Mouse (Mus musculus) G1E (cell line): ENCODE data around the gene D430041D05Rik. TPM values are rescaled to one million over a fixed set of nuclear protein-coding genes. Genes with fewer than 3 reads are reported as not detected.

Source experiments
- ATAC-seq: 2 replicates; pipeline ENCODE4 v1.8.0; 2016; ENCODE audit warnings: mild to moderate bottlenecking; ENCODE audit not compliant: insufficient number of reproducible peaks, poor library complexity, low FRiP score, severe bottlenecking; ENCODE audit errors: extremely low read depth
- DNase-seq: peaks from one replicate; pipeline ENCODE4 v3.0.0; 2012; ENCODE audit warnings: low spot score
- H3K27me3 ChIP-seq: 2 replicates; pipeline ENCODE4 v1.6.1; 2012; ENCODE audit warnings: mild to moderate bottlenecking, low read length, inconsistent platforms; ENCODE audit not compliant: insufficient read depth
- H3K36me3 ChIP-seq: replicated peaks from 2 replicates; pipeline ENCODE3; 2012; ENCODE audit warnings: mild to moderate bottlenecking, inconsistent platforms
- H3K4me1 ChIP-seq: 2 replicates; pipeline ENCODE4 v1.6.1; 2012; ENCODE audit warnings: low read depth, low read length, inconsistent platforms, mixed read lengths; ENCODE audit not compliant: insufficient read depth
- H3K4me3 ChIP-seq: 2 replicates; pipeline ENCODE4 v1.5.1; 2012; ENCODE audit warnings: low read depth, mild to moderate bottlenecking, inconsistent platforms, low read length, moderate library complexity, mixed read lengths
- H3K9me3 ChIP-seq: replicated peaks from 2 replicates; pipeline ENCODE4 v1.6.1; 2012; ENCODE audit warnings: inconsistent platforms
- CTCF ChIP-seq: IDR thresholded peaks from 2 replicates; pipeline ENCODE4 v1.5.1; 2012; ENCODE audit warnings: low read depth, low read length, inconsistent platforms, mixed read lengths
- GATA1 ChIP-seq: IDR thresholded peaks from 2 replicates; pipeline ENCODE4 v1.6.1; 2012; ENCODE audit warnings: borderline replicate concordance, low read length, inconsistent platforms, mixed read lengths
- GATA2 ChIP-seq: IDR thresholded peaks from 2 replicates; pipeline ENCODE4 v1.6.1; 2012; ENCODE audit warnings: low read depth, low read length, inconsistent platforms, borderline replicate concordance
- POLR2AphosphoS5 ChIP-seq: IDR thresholded peaks from 2 replicates; pipeline ENCODE4 v1.6.1; 2012; ENCODE audit warnings: low read depth, low read length, inconsistent platforms; ENCODE audit not compliant: insufficient replicate concordance
- TAL1 ChIP-seq: conservative IDR thresholded peaks from 2 replicates; pipeline ENCODE4 v1.6.1; 2012; ENCODE audit warnings: low read depth, low read length, inconsistent platforms, mixed read lengths
- polyA plus RNA-seq: library from polyadenylated mRNA; stranded (reverse); fragments of >175 nt; gene quantifications from 2 replicates; pipeline ENCODE4 v1.2.3, GENCODE M21; 2012
- total RNA-seq, 2 experiments: library from RNA; stranded (forward) in 1 of 2; stranded (reverse) in 1 of 2; fragments of 200-1000 nt in 1 of 2; fragments of >200 nt in 1 of 2; fragmentation: Nextera tagmentation in 1 of 2; gene quantifications; 2 replicates each; pipeline ENCODE4 v1.2.3; 2014 to 2017

Gene D430041D05Rik
- total and polyA plus RNA-seq, 3 experiments = 0.01 to 0.22 TPM; not detected in 1

- TF ChIP-seq TAL1 (no peak), GATA1 (no peak), GATA2 (no peak), POLR2AphosphoS5 (no peak), CTCF (no peak)
- ATAC-seq (peak; percentile 88), DNase-seq (peak; percentile 50)
- H3K36me3 ChIP-seq = no peaks in the 10 kb centered on the region
- H3K9me3 ChIP-seq = no peaks in the 10 kb centered on the region
- H3K4me1 ChIP-seq = peaks cover 17% of the 10 kb centered on the region
- peaks cover 30% of the 10 kb centered on the region for H3K27me3 ChIP-seq
- no peak overlapping the region for H3K4me3 ChIP-seq
Measured at GRCm38 (mm10) chr2:104145983-104146382, 264.8 kb downstream of the D430041D05Rik start.

GRCm38 (mm10) chr2:104144004-104144403 lies 266.8 kb downstream of the D430041D05Rik start:
- DNase-seq (no peak), ATAC-seq (no peak)
- Histone ChIP-seq H3K9me3 (no peaks in the 10 kb centered on the region), H3K36me3 (no peaks in the 10 kb centered on the region), H3K27me3 (peaks cover 15% of the 10 kb centered on the region), H3K4me1 (peaks cover 17% of the 10 kb centered on the region), H3K4me3 (no peak overlapping the region)
- TF ChIP-seq CTCF (no peak), POLR2AphosphoS5 (no peak), GATA1 (no peak), GATA2 (no peak), TAL1 (no peak)

DNA sequence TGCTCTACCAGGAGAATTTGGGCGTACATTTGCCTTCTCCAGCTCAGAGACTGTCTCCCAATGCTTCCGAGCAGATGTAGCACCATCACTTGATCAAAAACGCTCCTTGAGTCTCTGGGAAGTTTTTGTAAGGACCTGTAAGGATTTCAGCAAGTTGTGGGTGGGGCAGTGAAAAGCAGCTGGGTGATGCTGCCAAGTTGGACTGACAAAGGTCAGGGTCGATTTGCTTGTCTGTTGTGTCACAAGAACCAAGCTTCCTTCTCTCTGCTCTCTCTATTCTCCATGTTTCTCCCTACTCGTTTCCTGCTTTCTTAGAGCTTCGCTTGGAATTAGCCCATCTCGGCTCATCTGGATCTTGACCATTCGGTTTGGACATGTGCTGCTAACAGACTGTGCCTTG lies 268.7 kb downstream of the D430041D05Rik start:
- TF ChIP-seq GATA2 (no peak), CTCF (no peak), GATA1 (no peak), TAL1 (no peak), POLR2AphosphoS5 (no peak)
- ATAC-seq (no peak), DNase-seq (no peak)
- Histone ChIP-seq H3K27me3 (peaks cover 5% of the 10 kb centered on the region), H3K4me1 (peaks cover 17% of the 10 kb centered on the region), H3K36me3 (no peaks in the 10 kb centered on the region), H3K4me3 (no peak overlapping the region), H3K9me3 (peaks cover 4% of the 10 kb centered on the region; the same call in 1 of the 2 replicates)

DNA sequence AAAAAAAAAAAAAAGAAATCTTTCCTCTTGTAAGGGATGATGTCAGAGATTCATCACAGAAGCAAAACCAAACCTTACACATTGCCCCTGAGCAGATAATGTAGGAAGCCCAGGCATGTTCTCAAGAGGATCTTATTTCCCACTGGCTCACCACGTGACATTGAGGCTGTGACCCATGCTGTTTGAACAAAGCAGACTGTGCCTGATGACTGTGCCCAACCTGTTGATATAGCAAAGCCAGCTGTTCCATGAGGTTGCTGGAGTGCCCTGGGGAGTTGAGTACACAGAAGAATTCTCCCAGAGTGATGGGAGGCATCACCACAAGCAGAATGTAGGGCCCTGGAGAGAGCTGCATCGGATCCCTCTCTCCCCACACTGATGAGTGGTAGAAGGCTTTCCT lies 274.9 kb downstream of the D430041D05Rik start:
- Histone ChIP-seq H3K27me3 (peaks cover 36% of the 10 kb centered on the region), H3K4me3 (no peak overlapping the region), H3K36me3 (no peaks in the 10 kb centered on the region), H3K9me3 (peaks cover 4% of the 10 kb centered on the region; the same call in 1 of the 2 replicates), H3K4me1 (peaks cover 39% of the 10 kb centered on the region)
- ATAC-seq (no peak), DNase-seq (no peak)
- TF ChIP-seq TAL1 = no peak

GRCm38 (mm10) chr2:104134150-104135056 lies 276.4 kb downstream of the D430041D05Rik start:
- peak; percentile 56 for DNase-seq
- peak; percentile 49; the same call in 1 of the 2 replicates for ATAC-seq

DNA sequence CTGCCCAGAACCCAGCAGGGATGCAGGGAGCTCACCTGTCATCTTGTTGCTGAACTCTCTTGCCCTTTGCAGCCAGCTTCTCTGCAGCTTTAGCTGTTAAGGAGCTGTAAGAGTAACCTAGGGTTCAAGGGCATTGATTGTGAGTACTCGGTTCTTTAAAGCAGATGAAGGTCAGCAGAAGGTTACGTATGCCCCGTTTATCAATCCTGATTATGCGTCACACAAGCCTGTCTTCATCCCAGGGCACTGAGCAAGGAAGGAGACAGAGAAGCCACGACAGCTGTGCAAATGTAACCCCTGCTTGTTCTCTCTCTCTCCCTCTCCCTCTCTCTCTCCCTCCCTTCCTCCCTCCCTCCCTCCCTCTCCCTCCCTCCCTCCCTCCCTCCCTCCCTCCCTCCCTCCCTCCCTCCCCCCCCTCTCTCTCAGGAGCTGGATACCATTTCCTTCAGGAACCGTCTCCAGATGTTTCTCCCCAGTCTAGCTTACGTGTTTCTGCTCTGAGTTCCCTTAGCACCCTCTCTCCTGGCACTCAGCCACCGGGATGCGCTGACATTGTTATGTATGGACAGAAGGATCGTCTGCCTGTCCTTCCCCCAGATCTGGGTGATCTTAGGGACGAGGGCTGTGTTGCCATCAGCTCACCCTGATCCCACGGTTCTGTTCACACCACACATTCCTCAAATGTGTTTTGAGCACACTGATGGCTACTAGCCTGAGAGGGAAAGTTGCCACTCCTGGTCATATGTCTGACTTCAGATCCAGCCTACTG lies 277.6 kb downstream of the D430041D05Rik start:
- Histone ChIP-seq H3K36me3 (no peaks in the 10 kb centered on the region), H3K27me3 (peaks cover 48% of the 10 kb centered on the region), H3K9me3 (no peaks in the 10 kb centered on the region), H3K4me3 (no peak overlapping the region), H3K4me1 (peaks cover 49% of the 10 kb centered on the region)
- TF ChIP-seq GATA1 (no peak), TAL1 (no peak), CTCF (no peak), POLR2AphosphoS5 (no peak), GATA2 (no peak)
- DNase-seq = no peak
- no peak for ATAC-seq

More at GRCm38 (mm10) chr2:104134150-104135056, 276.4 kb downstream of the D430041D05Rik start:
- Histone ChIP-seq H3K9me3 (peaks cover 4% of the 10 kb centered on the region; the same call in 1 of the 2 replicates), H3K4me3 (no peak overlapping the region), H3K4me1 (peaks cover 49% of the 10 kb centered on the region), H3K27me3 (peaks cover 39% of the 10 kb centered on the region), H3K36me3 (no peaks in the 10 kb centered on the region)
- TF ChIP-seq CTCF = peak; percentile 61
- no peak for TF ChIP-seq POLR2AphosphoS5
